Mouse (Mus musculus) embryo, embryonic 9.5 days (tissue): ENCODE results near the gene Prelid3b.
A peak's percentile ranks its signal among the peaks of the same experiment; 100 is the strongest.

Source experiments
- DNase-seq: peaks from one replicate; pipeline ENCODE4 v3.0.0-alpha.2; 2017; ENCODE audit errors: extremely low spot score

The Prelid3b gene

GRCm38 (mm10) chr2:174426856-174427255 lies 46.0 kb downstream of the Prelid3b start:
- no peak for DNase-seq

DNA sequence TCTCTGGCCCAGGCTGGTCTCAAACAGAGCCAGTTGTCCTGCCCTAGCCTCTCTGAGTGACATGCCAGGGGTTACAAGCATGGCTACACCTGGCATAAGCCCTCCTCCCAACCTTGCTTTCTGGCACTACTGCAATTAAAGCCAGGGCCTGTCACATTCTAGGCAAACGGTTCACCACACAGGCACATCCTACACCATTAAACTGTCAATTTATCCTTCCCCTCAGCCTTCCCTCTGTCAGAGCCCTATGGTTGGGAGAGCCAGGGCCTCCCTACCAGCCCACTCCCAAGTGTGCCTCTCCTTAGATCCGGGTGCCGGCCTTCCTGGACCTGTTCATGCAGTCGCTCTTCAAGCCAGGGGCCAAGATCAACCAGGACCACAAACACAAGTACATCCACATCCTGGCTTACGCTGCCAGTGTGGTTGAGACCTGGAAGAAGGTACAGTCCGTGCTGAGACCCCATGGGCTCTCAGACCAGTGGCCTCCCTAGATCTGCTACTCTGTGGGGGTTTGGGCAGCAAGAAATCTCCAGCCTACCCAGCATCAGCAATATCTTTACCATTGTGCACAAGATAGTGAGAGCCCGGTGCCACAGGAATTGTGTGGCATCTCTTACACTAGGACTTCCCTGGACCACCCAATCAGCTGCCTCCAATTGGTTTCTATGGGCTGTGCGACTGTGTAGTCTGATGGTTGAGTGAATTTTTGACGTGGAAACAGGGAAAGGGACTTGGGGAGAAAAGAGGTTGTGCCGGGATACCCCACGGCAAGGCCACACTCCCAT lies 48.4 kb downstream of the Prelid3b start:
- no peak for DNase-seq

DNA sequence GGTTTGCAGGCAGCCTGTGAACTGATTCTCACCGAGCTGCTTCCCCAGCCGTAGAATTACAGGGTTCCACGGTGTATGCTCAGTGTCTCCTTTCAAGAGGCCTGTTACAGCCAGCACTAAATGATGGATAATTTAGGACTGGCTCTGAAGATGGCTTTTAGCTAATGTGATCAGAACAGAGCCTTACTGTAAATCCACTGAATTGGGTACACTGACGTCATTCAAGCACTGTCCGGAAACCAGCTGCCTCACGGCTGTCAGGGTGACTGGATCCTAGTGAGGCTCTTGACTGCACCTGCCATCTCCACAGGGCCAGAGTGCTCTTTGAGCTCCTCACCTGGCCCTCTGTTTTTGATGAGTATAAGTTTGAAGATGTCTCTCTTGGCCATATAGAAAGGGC lies 51.8 kb downstream of the Prelid3b start:
- DNase-seq = no peak

DNA sequence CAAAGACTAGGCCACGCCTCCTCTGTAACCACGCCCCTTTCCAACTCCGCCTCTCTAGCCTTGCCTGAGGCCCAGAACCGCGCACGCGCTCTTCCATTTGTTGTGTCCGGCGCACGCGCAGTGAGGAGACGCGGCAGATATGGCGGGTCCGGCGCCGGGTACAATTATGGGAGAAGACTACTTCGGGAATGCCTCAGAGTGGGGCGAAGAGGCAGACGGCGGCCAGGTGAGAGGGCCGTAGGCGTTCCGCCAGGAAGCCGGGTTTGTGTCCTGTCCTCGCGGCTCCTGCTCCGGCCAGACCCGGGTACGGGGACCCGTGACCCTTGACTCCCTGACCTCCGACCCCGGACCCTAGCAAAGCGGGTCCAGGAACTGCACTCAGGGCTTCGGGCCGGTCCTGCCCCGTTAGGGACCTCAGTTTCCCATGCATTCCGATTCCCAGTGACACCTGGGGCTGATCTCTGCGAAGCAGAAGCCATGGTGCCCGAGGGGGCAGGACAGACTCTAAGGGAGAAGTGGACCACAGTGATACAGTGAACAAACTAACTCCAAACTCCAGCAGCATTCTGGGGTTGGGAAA lies 57.1 kb downstream of the Prelid3b start, which contains the start of gene Nelfcd:
Gene Nelfcd (plus strand): TSS at position 74 of the 580 bp plus-strand sequence.
- DNase-seq = peak; percentile 98
